Mouse (Mus musculus): Measurements from ENCODE around the gene Zfp800. TPM values are rescaled to one million over a fixed set of nuclear protein-coding genes. Genes with fewer than 3 reads are reported as not detected.

Gene Zfp800
- polyA plus RNA-seq, 1 experiment = 21.9 TPM

GRCm38 (mm10) chr6:28398726-28399125, 921 bp upstream of the Zfp800 start:
- Histone ChIP-seq H3K4me3 (ENCODE audit: insufficient read depth, low read length) (no peak overlapping the region), H3K27ac (ENCODE audit: insufficient read depth, low read length) (no peak overlapping the region), H3K4me1 (ENCODE audit: control insufficient read depth, insufficient read depth, low read length) (no peaks in the 10 kb centered on the region)
- TF ChIP-seq POLR2A (IDR thresholded peaks at IDR 0.05; ENCODE audit: low read depth, low read length) = no peak
- no peak for TF ChIP-seq CTCF (IDR thresholded peaks at IDR 0.05; ENCODE audit: borderline replicate concordance, insufficient read depth, low read length)

DNA sequence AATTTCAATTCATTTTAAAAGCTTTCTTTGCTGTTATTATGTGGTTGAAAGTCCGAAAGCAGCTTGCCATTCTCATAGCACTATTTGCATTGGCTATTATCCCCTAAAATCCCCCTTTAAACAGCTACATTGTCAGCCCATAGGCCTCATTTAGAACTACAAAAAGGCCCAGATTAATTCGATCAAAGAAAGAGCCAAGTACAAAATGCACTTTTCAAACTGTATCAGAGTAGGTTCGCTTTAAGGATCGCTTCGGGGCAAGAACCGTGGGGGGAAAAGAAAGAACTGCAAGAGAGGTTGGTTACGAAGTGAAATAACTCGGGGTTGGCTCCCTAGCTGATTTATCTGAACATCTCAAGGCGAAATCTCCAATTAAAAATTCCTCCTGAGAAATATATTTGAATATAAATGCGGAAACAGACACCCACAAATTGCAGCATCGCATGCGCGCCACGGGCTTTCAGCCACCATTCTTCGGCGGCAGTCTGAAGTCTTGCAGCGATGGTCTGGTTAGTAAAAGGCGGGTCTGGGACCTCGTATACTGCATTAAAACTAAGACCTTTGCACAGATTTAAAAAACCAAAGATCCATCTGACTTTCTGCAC, 850 bp downstream of the Zfp800 start:
- Histone ChIP-seq H3K4me3 (ENCODE audit: insufficient read depth, low read length) (peak overlapping the region; percentile 44), H3K4me1 (ENCODE audit: control insufficient read depth, insufficient read depth, low read length) (no peaks in the 10 kb centered on the region), H3K27ac (ENCODE audit: insufficient read depth, low read length) (no peak overlapping the region)
- TF ChIP-seq CTCF (IDR thresholded peaks at IDR 0.05; ENCODE audit: borderline replicate concordance, insufficient read depth, low read length) (no peak), POLR2A (IDR thresholded peaks at IDR 0.05; ENCODE audit: low read depth, low read length) (no peak)

DNA sequence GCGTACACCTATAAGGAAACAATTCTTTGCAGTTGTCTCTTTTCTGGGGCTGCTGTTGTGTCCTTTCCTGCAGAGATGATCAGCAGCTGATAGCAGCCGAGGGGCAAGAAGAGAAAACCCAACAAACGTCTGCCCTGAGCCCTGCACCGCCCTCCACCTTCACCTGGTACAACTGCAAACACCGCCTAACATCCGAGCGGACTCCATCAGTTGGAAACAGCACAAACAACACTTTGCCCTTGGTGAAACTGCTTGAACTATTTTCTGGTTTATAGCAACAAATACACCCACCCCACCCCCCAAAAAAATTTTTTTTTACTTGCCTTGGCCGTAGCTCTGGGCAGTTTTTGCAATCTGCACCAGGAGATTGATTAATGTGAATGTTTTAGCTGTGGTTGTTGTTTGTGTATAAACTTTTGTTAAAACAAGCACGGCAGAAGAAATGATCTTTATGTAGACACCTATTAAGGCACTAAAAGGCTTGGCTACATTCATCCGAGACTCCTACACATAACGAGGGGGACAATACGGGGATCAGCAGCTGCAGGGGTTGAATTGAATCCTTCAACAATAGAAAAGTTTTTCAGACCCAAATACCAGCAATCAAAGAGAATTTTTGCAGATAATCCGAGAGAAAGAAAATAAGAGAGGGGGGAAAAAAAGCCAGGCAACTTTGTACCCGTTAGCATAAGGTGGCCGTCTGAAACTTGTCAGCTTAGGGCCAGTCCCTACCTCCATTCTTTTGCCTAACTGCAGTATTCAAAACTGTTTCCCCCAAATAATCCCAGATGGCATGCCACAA, 1.6 kb downstream of the Zfp800 start:
- H3K4me3 ChIP-seq (ENCODE audit: insufficient read depth, low read length) = no peak overlapping the region
- no peak overlapping the region for H3K27ac ChIP-seq (ENCODE audit: insufficient read depth, low read length)
- H3K4me1 ChIP-seq (ENCODE audit: control insufficient read depth, insufficient read depth, low read length) = no peaks in the 10 kb centered on the region
- TF ChIP-seq CTCF (IDR thresholded peaks at IDR 0.05; ENCODE audit: borderline replicate concordance, insufficient read depth, low read length) (no peak), POLR2A (IDR thresholded peaks at IDR 0.05; ENCODE audit: low read depth, low read length) (no peak)

DNA sequence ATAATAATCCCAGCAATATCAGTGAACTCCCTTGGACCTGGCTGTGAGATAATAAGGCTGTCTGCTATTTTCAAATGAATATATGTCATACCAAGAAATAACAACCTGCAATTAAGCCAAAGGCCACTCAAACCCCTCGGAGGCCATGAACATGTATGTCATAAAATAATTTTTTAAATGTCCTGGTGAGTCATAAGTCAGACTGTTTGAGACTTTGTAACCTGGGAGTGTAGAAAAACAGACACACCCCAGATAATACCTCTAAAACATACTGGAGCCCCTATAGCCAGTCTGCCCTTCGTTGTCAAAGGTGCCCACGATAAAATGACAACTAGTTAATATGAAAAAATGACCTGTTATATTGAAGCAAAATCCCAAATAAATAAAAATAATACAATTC, 8.8 kb downstream of the Zfp800 start:
- Histone ChIP-seq H3K4me1 (ENCODE audit: control insufficient read depth, insufficient read depth, low read length) (no peaks in the 10 kb centered on the region), H3K4me3 (ENCODE audit: insufficient read depth, low read length) (no peak overlapping the region), H3K27ac (ENCODE audit: insufficient read depth, low read length) (no peak overlapping the region)
- TF ChIP-seq CTCF (IDR thresholded peaks at IDR 0.05; ENCODE audit: borderline replicate concordance, insufficient read depth, low read length) (no peak), POLR2A (IDR thresholded peaks at IDR 0.05; ENCODE audit: low read depth, low read length) (no peak)

- H3K27ac ChIP-seq (ENCODE audit: insufficient read depth, low read length) = no peak overlapping the region
- H3K4me3 ChIP-seq (ENCODE audit: insufficient read depth, low read length) = no peak overlapping the region
- H3K4me1 ChIP-seq (ENCODE audit: control insufficient read depth, insufficient read depth, low read length) = no peaks in the 10 kb centered on the region
- TF ChIP-seq POLR2A (IDR thresholded peaks at IDR 0.05; ENCODE audit: low read depth, low read length) (no peak), CTCF (IDR thresholded peaks at IDR 0.05; ENCODE audit: borderline replicate concordance, insufficient read depth, low read length) (no peak)
These were observed 12.6 kb downstream of the Zfp800 start for GRCm38 (mm10) chr6:28385169-28385568.

DNA sequence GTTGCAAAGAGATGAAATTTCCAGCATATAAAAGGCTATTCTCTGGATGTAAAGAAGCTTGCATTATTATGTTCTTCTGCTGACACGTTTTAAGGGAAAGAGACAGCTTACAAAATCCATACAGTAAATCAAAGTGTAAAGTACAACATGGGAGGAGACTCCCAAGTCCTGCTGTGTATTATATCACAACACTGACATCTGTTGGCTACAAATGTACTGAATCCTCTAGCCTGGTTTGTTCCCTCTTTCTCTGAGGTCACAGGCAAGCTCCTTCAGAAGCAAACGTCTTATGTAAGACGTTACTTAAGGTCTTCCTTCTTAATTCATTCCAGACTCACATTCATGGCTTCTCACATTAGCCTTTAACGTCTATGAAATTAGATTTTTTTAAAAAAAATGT, 15.8 kb downstream of the Zfp800 start:
- TF ChIP-seq CTCF (IDR thresholded peaks at IDR 0.05; ENCODE audit: borderline replicate concordance, insufficient read depth, low read length) (no peak), POLR2A (IDR thresholded peaks at IDR 0.05; ENCODE audit: low read depth, low read length) (no peak)

GRCm38 (mm10) chr6:28369966-28370683, 27.7 kb downstream of the Zfp800 start:
- no peak for TF ChIP-seq POLR2A (IDR thresholded peaks at IDR 0.05; ENCODE audit: low read depth, low read length)
- TF ChIP-seq CTCF (IDR thresholded peaks at IDR 0.05; ENCODE audit: borderline replicate concordance, insufficient read depth, low read length) = no peak
- Histone ChIP-seq H3K4me3 (ENCODE audit: insufficient read depth, low read length) (no peak overlapping the region), H3K27ac (ENCODE audit: insufficient read depth, low read length) (no peak overlapping the region), H3K4me1 (ENCODE audit: control insufficient read depth, insufficient read depth, low read length) (no peaks in the 10 kb centered on the region)

More for the DNA sequence above, 15.8 kb downstream of the Zfp800 start:
- no peak overlapping the region for H3K4me3 ChIP-seq (ENCODE audit: insufficient read depth, low read length)
- H3K27ac ChIP-seq (ENCODE audit: insufficient read depth, low read length) = no peak overlapping the region
- H3K4me1 ChIP-seq (ENCODE audit: control insufficient read depth, insufficient read depth, low read length) = no peaks in the 10 kb centered on the region

- H3K27ac ChIP-seq (ENCODE audit: insufficient read depth, low read length) = no peak overlapping the region
- H3K4me3 ChIP-seq (ENCODE audit: insufficient read depth, low read length) = no peak overlapping the region
- no peaks in the 10 kb centered on the region for H3K4me1 ChIP-seq (ENCODE audit: control insufficient read depth, insufficient read depth, low read length)
- no peak for TF ChIP-seq POLR2A (IDR thresholded peaks at IDR 0.05; ENCODE audit: low read depth, low read length)
These were observed 30.2 kb downstream of the Zfp800 start for GRCm38 (mm10) chr6:28367575-28367974.

- TF ChIP-seq POLR2A (IDR thresholded peaks at IDR 0.05; ENCODE audit: low read depth, low read length) (no peak), CTCF (IDR thresholded peaks at IDR 0.05; ENCODE audit: borderline replicate concordance, insufficient read depth, low read length) (no peak)
- Histone ChIP-seq H3K4me1 (ENCODE audit: control insufficient read depth, insufficient read depth, low read length) (no peaks in the 10 kb centered on the region), H3K4me3 (ENCODE audit: insufficient read depth, low read length) (no peak overlapping the region), H3K27ac (ENCODE audit: insufficient read depth, low read length) (no peak overlapping the region)
These were observed 46.7 kb downstream of the Zfp800 start for GRCm38 (mm10) chr6:28351066-28351465.

DNA sequence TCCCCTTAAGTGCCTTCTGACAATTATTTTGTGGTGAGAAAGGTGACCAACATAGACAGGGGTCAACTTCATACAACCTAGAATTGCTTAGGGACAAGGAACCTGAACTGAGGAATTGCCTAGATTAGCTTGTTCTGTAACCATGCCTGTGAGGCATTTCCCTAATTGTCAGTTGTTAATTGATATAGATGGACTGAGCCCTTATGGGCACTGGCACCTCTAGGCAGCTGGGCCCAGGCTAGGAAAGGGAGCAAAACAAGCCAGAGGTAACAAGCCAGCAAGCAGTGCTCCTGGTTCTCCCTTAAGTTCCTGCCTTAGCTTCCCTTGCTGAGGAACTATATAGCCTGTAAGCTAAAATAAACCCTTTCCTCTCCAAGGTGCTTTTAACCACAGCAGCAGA, 52.1 kb downstream of the Zfp800 start:
- Histone ChIP-seq H3K4me1 (ENCODE audit: control insufficient read depth, insufficient read depth, low read length) (no peaks in the 10 kb centered on the region), H3K4me3 (ENCODE audit: insufficient read depth, low read length) (no peak overlapping the region), H3K27ac (ENCODE audit: insufficient read depth, low read length) (no peak overlapping the region)
- no peak for TF ChIP-seq POLR2A (IDR thresholded peaks at IDR 0.05; ENCODE audit: low read depth, low read length)
- no peak for TF ChIP-seq CTCF (IDR thresholded peaks at IDR 0.05; ENCODE audit: borderline replicate concordance, insufficient read depth, low read length)

Data from embryonic fibroblast, embryonic 13.5 days (primary cell).